Mouse (Mus musculus): Measurements from ENCODE around the gene Doc2a.

Doc2a gene

GRCm38 (mm10) chr7:126847116-126847420, at the start of gene Doc2a:
Doc2a (plus strand) TSS chr7:126847416.
- in situ Hi-C loops (cut with MboI; ENCODE audit: low pct_unique_long_range_greater_than_20kb in 1 of 2, low sequenced_read_pairs in 2 of 2, unreplicated experiment in 1 of 2) = loop anchor here in 1 of 2 experiments (25.0 kb wide), 1 partner anchor 115 kb away; the partner anchor contains the start of gene Sez6l2

- in situ Hi-C loops (cut with MboI; ENCODE audit: low pct_unique_long_range_greater_than_20kb in 1 of 2, low sequenced_read_pairs in 2 of 2, unreplicated experiment in 1 of 2) = no loop called here
Measured at GRCm38 (mm10) chr7:126798127-126799049, 48.8 kb upstream of the Doc2a start.

DNA sequence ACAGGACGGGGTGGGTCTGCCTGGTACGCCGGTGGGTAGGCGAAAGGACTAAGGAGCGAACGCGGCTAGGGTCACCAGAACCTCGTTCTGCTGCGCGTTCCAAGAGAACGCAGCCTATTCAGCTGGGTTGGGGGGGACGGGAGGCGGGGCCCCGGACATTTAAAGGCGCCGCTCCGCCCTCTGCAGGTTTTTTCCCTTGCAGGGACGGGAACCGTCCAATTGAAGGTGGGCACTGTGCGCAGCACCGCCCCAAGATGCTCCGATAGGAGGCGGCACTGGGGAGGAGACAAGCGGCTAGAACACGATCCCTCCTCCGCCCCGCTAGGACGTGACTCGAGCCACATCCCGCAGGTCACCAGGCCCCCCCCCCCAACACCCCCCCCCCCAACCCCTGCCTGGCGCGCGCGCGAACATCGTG, 48.2 kb upstream of the Doc2a start:
- in situ Hi-C loops (cut with MboI; ENCODE audit: low pct_unique_long_range_greater_than_20kb in 1 of 2, low sequenced_read_pairs in 2 of 2, unreplicated experiment in 1 of 2) = no loop called here

- in situ Hi-C loops (cut with MboI; ENCODE audit: low pct_unique_long_range_greater_than_20kb in 1 of 2, low sequenced_read_pairs in 2 of 2, unreplicated experiment in 1 of 2) = no loop called here
Measured at GRCm38 (mm10) chr7:126799468-126800268, 47.5 kb upstream of the Doc2a start.

DNA sequence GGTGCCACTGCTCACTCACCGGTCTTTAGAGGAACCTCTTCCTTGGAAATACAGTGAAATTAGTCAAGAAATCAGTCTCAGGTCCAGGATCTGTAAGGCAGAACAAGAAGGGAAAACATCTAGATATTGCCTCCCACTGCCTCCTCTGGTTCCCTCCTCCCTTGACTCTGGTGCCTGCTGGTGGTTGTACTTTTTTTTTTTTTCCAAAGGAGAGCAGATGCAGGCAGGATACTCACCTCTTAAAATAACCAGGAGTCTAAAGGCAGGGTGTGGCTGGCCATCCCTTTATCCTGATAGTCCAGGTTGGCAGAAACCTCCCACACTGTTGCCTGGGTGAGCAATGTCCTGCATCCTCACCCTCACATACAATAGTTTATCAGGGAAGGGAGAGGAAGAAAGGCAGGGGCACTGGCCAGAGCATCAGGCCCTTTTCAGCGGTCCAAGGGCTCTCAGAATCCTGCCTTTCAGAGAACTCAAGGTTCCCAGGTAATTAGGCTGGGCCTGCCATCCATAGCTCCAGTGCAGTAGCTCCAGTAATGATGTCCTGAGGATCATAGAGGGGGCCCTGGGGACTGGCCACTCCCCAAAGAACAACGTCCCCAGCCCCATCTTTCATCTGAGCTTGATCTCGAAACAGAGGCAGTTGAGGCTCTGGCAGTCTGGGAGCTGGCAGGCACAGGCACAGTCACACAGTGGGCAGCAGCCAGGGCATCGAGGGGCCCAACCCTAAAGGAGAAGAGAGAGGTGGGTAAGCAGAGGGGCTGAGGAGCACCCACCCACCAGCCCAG, 46.8 kb upstream of the Doc2a start:
- in situ Hi-C loops (cut with MboI; ENCODE audit: low pct_unique_long_range_greater_than_20kb in 1 of 2, low sequenced_read_pairs in 2 of 2, unreplicated experiment in 1 of 2) = no loop called here

DNA sequence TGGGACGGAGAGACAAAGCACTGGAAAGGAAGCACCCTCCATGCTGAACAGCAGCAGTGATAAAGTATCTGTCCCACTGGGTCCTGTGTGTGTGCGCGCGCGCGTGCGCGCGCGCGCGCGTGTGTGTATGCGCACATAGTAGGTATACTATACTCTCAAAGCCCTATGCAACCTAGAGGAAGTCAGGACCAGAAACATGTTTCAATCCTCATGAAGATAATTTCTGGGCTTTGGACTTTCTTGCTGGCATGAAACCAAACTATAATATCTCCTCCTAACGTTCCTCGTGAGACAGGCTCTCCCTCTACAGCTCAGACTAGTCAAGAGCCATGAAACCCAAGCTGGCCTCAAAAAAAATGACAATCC, 46.2 kb upstream of the Doc2a start:
- in situ Hi-C loops (cut with MboI; ENCODE audit: low pct_unique_long_range_greater_than_20kb in 1 of 2, low sequenced_read_pairs in 2 of 2, unreplicated experiment in 1 of 2) = no loop called here

DNA sequence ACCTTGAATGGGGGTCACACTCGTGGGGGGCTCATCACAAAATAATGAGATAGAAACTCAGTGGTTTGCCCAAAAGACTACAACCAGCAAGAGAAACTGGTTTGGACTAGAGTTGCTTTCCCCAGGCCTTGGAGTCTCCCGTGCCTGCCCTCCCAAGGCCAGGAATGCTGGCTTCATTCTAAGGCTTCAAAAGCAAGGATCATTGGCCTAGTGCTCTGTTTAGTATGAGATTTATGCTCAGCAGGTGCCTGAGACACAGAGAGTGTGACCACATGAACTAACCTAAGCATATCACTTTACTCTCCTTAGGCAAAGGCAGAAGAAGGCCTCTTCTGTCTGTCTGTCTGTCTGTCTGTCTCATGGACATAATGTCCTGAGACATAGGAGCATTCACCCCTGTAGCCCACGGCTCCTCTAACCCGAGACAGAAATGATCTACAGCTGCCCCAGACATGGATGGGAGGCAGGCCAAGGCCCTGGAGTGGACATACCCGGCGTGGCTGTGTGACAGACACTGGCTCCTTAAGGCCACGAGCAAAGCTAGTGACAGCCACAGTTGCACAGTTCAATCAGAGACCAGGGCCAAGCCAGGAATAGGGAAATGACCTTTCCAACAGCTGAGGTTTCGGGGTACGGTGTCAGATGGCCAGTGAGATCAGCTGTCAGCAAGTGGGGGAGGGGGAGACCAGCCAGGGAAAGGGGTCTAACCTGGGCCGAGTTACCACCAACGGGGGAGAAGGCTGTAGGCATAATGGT, 44.9 kb upstream of the Doc2a start:
- in situ Hi-C loops (cut with MboI; ENCODE audit: low pct_unique_long_range_greater_than_20kb in 1 of 2, low sequenced_read_pairs in 2 of 2, unreplicated experiment in 1 of 2) = no loop called here

DNA sequence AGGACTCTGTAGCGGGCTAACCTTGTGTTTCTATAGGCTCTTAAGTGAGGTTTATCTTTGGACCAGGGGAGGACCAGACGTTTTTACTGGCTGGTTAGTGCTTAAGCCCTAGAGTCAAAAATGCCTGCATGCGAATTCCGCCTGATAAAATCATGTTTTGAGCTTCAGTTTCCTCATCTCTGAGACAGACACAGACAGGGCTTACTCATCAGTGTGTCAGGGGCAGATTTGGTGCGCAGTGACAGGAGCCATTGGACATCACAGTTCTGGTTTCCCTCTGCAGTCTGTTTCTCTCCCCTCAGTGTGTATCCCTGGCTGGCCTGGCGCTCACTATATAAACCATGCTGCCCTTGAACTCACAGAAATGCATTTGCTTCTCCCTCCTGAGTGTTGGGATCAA, 44.0 kb upstream of the Doc2a start:
- in situ Hi-C loops (cut with MboI; ENCODE audit: low pct_unique_long_range_greater_than_20kb in 1 of 2, low sequenced_read_pairs in 2 of 2, unreplicated experiment in 1 of 2) = no loop called here

DNA sequence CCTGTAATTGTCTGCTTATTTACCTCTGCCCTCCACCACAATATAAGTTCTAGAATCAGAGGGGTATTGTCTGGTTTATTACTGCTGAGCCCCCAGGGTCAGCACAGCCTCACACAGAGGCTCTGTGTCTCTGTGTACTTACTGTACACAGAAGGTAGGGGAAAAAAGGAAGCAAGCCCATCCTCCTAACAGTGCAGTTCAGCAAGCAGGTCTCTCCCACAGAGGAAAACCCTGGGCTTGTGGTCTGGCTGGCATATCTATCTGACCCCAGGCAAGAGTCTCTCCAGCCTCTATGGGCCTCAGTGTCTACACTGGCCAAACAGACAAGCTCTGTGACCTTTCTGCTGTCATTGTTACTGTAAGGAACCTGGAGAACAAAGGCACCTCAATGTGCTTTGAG, 43.5 kb upstream of the Doc2a start:
- in situ Hi-C loops (cut with MboI; ENCODE audit: low pct_unique_long_range_greater_than_20kb in 1 of 2, low sequenced_read_pairs in 2 of 2, unreplicated experiment in 1 of 2) = no loop called here

GRCm38 (mm10) chr7:126806956-126807355, 40.3 kb upstream of the Doc2a start:
- in situ Hi-C loops (cut with MboI; ENCODE audit: low pct_unique_long_range_greater_than_20kb in 1 of 2, low sequenced_read_pairs in 2 of 2, unreplicated experiment in 1 of 2) = no loop called here

GRCm38 (mm10) chr7:126807405-126807804, 39.8 kb upstream of the Doc2a start:
- in situ Hi-C loops (cut with MboI; ENCODE audit: low pct_unique_long_range_greater_than_20kb in 1 of 2, low sequenced_read_pairs in 2 of 2, unreplicated experiment in 1 of 2) = no loop called here

DNA sequence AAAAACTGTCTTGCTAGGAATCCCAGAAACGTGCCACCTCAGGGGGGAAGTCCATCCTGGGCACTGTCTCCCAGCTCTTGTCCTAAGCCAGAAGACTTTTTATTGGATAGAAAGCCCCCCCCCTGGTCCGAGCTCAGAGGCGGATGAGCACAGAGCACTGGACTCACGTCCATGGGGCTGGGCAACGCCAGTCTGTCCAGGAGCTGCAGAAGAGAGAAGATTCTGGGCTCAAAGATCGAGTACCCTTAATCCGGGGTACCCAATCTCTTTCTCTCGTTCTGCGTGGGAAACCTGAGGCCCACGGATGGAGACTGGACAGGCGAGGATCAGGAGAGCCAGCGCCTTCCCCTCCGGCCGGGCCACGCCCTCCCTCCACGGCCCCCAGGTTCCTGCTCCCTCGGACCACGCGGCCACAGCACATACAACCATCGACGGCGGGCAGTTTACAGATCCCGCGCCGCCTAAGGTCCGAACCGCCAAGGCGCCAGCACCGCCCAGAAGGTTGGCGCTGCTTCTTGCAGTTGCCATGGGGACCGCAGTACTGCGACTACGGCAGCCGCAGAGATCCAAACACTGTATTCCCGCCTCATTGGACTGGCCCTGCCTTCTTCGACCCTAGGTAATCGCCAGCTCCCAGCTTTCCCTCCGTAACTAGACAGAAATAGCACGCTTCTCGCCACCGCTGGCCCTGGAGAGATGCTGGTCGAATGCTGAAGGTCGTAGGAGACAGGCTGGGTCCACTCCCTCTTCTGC, 38.3 kb upstream of the Doc2a start:
- in situ Hi-C loops (cut with MboI; ENCODE audit: low pct_unique_long_range_greater_than_20kb in 1 of 2, low sequenced_read_pairs in 2 of 2, unreplicated experiment in 1 of 2) = no loop called here

GRCm38 (mm10) chr7:126809723-126810369, 37.4 kb upstream of the Doc2a start:
- in situ Hi-C loops (cut with MboI; ENCODE audit: low pct_unique_long_range_greater_than_20kb in 1 of 2, low sequenced_read_pairs in 2 of 2, unreplicated experiment in 1 of 2) = loop anchor here in 1 of 2 experiments (10.0 kb wide), 1 partner anchor 285 kb away; the partner anchor contains the start of gene AI467606

- in situ Hi-C loops (cut with MboI; ENCODE audit: low pct_unique_long_range_greater_than_20kb in 1 of 2, low sequenced_read_pairs in 2 of 2, unreplicated experiment in 1 of 2) = loop anchor here in 1 of 2 experiments (10.0 kb wide), 1 partner anchor 279 kb away; the partner anchor contains the start of gene AI467606
Measured at GRCm38 (mm10) chr7:126815726-126816222, 31.4 kb upstream of the Doc2a start.

DNA sequence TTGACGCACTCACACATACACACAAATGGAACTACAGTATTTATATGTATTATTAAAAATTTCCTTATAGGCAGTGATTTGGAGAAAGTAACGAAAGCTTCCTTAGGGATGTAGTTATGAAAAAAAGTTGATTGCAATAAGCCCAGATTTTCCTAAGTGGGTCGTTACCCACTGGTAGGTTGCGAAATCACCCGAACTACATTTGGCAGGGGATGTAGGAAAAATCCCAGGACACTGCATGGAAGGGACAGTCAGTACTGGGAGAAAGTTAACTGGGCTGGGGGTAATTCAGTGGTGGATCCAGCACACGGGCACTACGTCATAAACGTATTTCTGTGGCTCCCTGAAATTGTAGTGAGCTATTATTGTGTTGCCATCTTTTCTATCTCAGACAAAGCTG, 30.7 kb upstream of the Doc2a start:
- in situ Hi-C loops (cut with MboI; ENCODE audit: low pct_unique_long_range_greater_than_20kb in 1 of 2, low sequenced_read_pairs in 2 of 2, unreplicated experiment in 1 of 2) = loop anchor here in 1 of 2 experiments (10.0 kb wide), 1 partner anchor 278 kb away; the partner anchor contains the start of gene AI467606

- in situ Hi-C loops (cut with MboI; ENCODE audit: low pct_unique_long_range_greater_than_20kb in 1 of 2, low sequenced_read_pairs in 2 of 2, unreplicated experiment in 1 of 2) = loop anchor here in 1 of 2 experiments (10.0 kb wide), 1 partner anchor 277 kb away; the partner anchor contains the start of gene AI467606
Measured at GRCm38 (mm10) chr7:126817595-126817994, 29.6 kb upstream of the Doc2a start.
